Mouse (Mus musculus) large intestine, adult 2 months (tissue): ENCODE data around the gene Cd2. TPM values are rescaled to one million over a fixed set of nuclear protein-coding genes. Genes with fewer than 3 reads are reported as not detected.

Experiments used
- DNase-seq: peaks from one replicate; pipeline ENCODE4 v3.0.0-alpha.2; 2012; ENCODE audit warnings: low read depth, low spot score
- WGBS: fragments of 180-500 bp; shearing (Covaris S2); methylation state at CpG from one replicate; pipeline ENCODE4 v1.1.7; 2018; 5-methylcytosine and 5-hydroxymethylcytosine counted together
- polyA plus RNA-seq: library from polyadenylated mRNA; depleted of rRNA; stranded (reverse); fragments of >200 nt; gene quantifications from 2 replicates; pipeline ENCODE4 v1.2.3, GENCODE M21; 2012

Gene Cd2
- polyA plus RNA-seq, 1 experiment = 3.7 TPM

- 80% methylated on average over 10 of the region's 10 CpGs for WGBS
Measured at GRCm38 (mm10) chr3:101294487-101295365, 7.0 kb upstream of the Cd2 start.

GRCm38 (mm10) chr3:101293571-101294135 lies 5.9 kb upstream of the Cd2 start:
- no peak for DNase-seq
- WGBS = 54% methylated on average over 8 of the region's 8 CpGs

More at GRCm38 (mm10) chr3:101294487-101295365, 7.0 kb upstream of the Cd2 start:
- DNase-seq = no peak

- DNase-seq = no peak
- whole genome bisulfite sequencing = 80% methylated on average over 5 of the region's 5 CpGs
Measured at GRCm38 (mm10) chr3:101292611-101293010, 4.9 kb upstream of the Cd2 start.

GRCm38 (mm10) chr3:101290587-101291520 lies 3.1 kb upstream of the Cd2 start:
- 78% methylated on average over 19 of the region's 19 CpGs for WGBS
- DNase-seq = no peak

- DNase-seq = no peak
- 83% methylated on average over 7 of the region's 7 CpGs for WGBS
Measured at GRCm38 (mm10) chr3:101290036-101290435, 2.3 kb upstream of the Cd2 start.

- no peak for DNase-seq
- 76% methylated on average over 3 of the region's 3 CpGs for WGBS
Measured at GRCm38 (mm10) chr3:101289406-101289805, 1.7 kb upstream of the Cd2 start.

- no peak for DNase-seq
- 85% methylated on average over 12 of the region's 12 CpGs for WGBS
Measured at GRCm38 (mm10) chr3:101286336-101287325, 1.1 kb downstream of the Cd2 start.

- no peak for DNase-seq
- WGBS = 86% methylated on average over 12 of the region's 12 CpGs
Measured at GRCm38 (mm10) chr3:101285851-101286250, 1.9 kb downstream of the Cd2 start.

- no peak for DNase-seq
- WGBS = 91% methylated on average over 5 of the region's 5 CpGs
Measured at GRCm38 (mm10) chr3:101285021-101285615, 2.6 kb downstream of the Cd2 start.

DNA sequence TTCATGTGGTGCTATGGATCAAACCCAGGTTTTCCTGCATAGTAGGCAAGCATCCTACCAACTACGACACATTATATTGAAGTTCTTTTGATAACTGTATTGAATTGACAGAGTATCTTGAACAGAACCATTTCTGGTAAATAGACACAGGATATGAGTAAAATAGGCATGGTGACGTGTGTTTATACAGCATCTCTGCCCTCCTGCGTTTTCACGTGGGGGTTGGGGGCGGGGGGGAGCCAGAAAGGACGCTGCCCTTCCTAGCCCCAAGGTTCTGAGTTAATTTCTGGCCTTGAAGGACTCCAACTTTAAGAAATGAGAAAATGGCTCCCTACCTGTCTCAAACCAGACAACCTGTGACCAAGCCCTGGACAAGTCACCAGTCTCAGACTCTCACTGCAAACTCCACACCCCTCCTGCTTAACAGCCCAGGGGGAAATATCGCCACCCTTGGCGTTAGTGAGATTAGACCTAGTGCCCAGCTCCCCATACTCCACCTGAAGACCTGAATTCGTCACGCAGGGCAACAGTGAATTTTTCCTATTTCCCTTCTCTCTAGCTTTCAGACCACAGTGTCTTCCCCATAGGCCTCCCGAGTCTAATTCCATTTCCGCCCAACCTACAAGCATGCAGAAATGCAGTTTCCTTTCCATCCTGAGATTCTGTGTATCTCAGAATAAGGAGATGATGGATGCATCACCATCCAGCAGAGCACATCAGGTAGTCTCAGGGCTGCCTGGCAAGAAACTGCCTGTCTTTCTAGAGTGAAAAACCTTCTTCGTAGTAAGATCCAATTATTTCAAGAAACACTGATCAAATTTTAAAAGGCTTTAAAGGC lies 3.7 kb downstream of the Cd2 start:
- DNase-seq = no peak
- WGBS = 88% methylated on average over 13 of the region's 13 CpGs

DNA sequence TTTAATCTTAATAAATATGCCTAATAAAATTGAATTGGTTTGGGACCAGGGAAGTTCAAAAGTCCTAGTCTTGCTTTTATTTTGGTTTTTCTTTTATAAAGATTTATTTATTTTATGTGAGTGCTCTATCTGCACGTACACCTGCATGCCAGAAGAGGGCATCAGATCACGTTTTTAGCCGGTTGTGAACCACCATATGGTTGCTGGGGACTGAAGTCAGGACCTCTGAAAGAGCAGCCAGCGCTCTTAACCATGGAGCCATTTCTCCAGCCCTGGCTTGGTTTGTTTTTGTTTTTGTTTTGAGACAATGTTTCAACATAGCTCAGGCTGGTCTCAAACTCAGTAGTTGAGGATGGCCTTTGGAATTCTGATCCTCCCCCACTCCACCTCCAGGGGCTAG lies 4.3 kb downstream of the Cd2 start:
- DNase-seq = no peak
- 86% methylated on average over 4 of the region's 4 CpGs for WGBS

DNA sequence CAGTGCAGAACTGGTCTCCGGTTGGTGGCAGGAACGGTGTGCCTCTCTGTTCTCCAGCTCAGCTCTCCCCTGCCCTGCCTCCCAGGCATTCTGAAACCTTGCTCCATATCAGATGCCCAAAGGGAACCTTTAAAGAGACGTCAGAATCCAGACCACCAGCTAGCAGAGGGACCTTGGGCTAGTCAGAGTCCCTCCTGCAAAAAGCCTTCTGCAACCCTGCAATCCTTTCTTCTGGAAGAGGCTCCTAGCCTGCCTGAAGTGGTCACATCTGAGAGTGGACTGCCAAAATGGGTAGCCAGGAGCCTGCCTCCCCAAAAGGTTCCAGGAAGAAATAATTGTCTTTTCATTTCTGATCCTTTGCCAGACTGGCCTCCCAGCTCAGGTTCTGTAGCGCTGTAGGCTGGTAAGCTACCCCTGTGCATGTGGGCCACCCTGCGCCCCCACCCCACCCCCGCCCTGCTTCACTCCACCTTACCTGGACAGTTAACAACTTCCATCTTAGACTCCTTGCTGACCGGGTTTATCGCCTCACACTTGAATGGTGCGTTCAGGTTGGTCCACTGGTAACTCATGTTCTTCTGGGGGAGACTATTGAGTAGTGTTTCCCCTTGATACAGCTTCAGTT lies 5.1 kb downstream of the Cd2 start:
- no peak for DNase-seq

GRCm38 (mm10) chr3:101281841-101282240 lies 5.9 kb downstream of the Cd2 start:
- 85% methylated on average over 4 of the region's 4 CpGs for WGBS
- no peak for DNase-seq

More for the DNA sequence above, 5.1 kb downstream of the Cd2 start:
- 94% methylated on average over 9 of the region's 9 CpGs for WGBS

DNA sequence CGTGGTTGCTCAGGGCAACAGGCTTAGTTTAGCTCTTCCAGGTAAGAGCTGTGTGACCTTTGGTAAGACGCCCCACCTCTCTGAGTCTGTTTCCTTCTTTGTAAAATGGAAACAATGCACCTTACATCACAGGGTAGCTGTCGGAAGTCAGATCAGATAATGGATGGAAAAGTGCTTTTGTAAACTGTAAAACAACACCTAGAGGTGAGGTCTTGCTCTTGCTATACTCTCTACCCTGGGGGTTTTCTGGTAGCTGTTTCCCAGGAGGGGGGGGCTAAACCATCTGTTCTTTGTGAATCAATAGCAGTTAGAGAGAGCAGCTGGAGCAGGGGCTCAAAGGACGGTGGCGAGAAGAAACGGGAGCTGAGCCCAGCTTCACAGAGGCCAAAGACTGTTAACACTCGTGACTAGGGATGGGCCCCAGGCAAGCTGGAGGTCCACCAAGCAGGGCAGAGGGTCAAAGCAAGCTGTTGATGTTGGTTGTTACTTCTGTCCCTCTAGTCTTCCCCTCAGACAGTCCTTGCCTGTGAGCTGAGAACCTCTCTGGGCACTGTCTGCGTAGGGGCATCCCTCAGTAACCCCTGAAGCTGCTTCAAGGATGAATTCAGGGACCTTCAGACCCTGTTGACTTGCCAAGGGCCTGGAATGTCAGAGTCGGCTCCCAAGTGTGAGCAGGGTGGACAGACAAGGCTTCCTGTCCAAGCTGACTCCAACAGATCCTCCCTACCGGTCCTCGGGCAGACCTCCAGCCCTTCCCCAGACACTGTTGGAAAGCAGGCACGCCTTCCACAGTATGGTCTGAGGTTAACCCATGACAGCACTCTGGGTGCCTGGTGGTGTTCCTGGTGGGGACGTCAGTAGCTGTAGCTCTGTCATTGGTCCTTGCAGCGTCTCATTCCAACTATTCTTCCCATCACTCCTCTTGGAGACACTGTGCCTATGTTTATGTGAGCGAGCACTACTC lies 7.1 kb downstream of the Cd2 start:
- 29% methylated on average over 15 of the region's 15 CpGs for WGBS
- DNase-seq = no peak

GRCm38 (mm10) chr3:101279561-101279960 lies 8.2 kb downstream of the Cd2 start:
- 81% methylated on average over 10 of the region's 10 CpGs for WGBS

GRCm38 (mm10) chr3:101278396-101278795 lies 9.3 kb downstream of the Cd2 start:
- DNase-seq = no peak
- 89% methylated on average over 5 of the region's 5 CpGs for WGBS

More at GRCm38 (mm10) chr3:101279561-101279960, 8.2 kb downstream of the Cd2 start:
- DNase-seq = no peak
